Mouse (Mus musculus) forebrain, embryonic 15.5 days (tissue): Measurements from ENCODE around the gene Mfap5. TPM values are rescaled to one million over a fixed set of nuclear protein-coding genes. Genes with fewer than 3 reads are reported as not detected.
A peak's percentile ranks its signal among the peaks of the same experiment; 100 is the strongest.
"Not testable (repeated sequence)": the region's sequence is repeated elsewhere in the genome, so short reads cannot be mapped to it uniquely, and the experiment has no call there.

ENCODE experiments used
- ATAC-seq: fragments of 200-750 bp; cut with Nextera tagmentation; replicated peaks from 2 replicates; pipeline ENCODE4 v1.8.0; 2017; ENCODE audit warnings: mild to moderate bottlenecking, moderate TSS enrichment, moderate library complexity
- H3K27ac ChIP-seq: fragments of 300-500 bp; sonication (generic); replicated peaks from 2 replicates; pipeline ENCODE4 v1.5.1; 2015; ENCODE audit warnings: mild to moderate bottlenecking, inconsistent platforms
- H3K27me3 ChIP-seq: fragments of 300-500 bp; sonication (generic); 2 replicates; pipeline ENCODE4 v1.6.1; 2015; ENCODE audit warnings: inconsistent platforms
- H3K36me3 ChIP-seq: fragments of 300-500 bp; sonication (generic); 2 replicates; pipeline ENCODE4 v1.6.1; 2015; ENCODE audit warnings: mild to moderate bottlenecking, inconsistent platforms
- H3K4me1 ChIP-seq: fragments of 300-500 bp; sonication (generic); 2 replicates; pipeline ENCODE4 v1.6.1; 2015; ENCODE audit warnings: inconsistent platforms
- H3K4me2 ChIP-seq: fragments of 300-500 bp; sonication (generic); replicated peaks from 2 replicates; pipeline ENCODE4 v1.6.1; 2015; ENCODE audit warnings: mild to moderate bottlenecking, inconsistent platforms
- H3K4me3 ChIP-seq: fragments of 300-500 bp; sonication (generic); 2 replicates; pipeline ENCODE4 v1.5.1; 2015; ENCODE audit warnings: mild to moderate bottlenecking, inconsistent platforms
- H3K9ac ChIP-seq: fragments of 300-500 bp; sonication (generic); replicated peaks from 2 replicates; pipeline ENCODE4 v1.6.1; 2015; ENCODE audit warnings: mild to moderate bottlenecking, inconsistent platforms
- H3K9me3 ChIP-seq: fragments of 300-500 bp; sonication (generic); 2 replicates; pipeline ENCODE4 v1.6.1; 2016; ENCODE audit warnings: inconsistent platforms
- WGBS: fragments of 180-500 bp; shearing (Covaris S2); methylation state at CpG from one replicate; pipeline ENCODE4 v1.1.7; 2015; ENCODE audit warnings: mixed read lengths; 5-methylcytosine and 5-hydroxymethylcytosine counted together
- polyA plus RNA-seq: library from polyadenylated mRNA; unstranded; fragments of >200 nt; fragmentation: Nextera tagmentation; extraction: Ambion mirVana; gene quantifications from 2 replicates; pipeline ENCODE4 v1.2.1, GENCODE M21; 2015

Gene Mfap5
- polyA plus RNA-seq, 1 experiment from 2014 or later: 1.8 TPM

- no peak for ATAC-seq
- no peaks in the 10 kb centered on the region for H3K36me3 ChIP-seq
- H3K9ac ChIP-seq: no peak overlapping the region
- H3K4me1 ChIP-seq: peaks cover 44% of the 10 kb centered on the region
- H3K4me2 ChIP-seq: no peak overlapping the region
- H3K4me3 ChIP-seq: no peak overlapping the region
- 24% methylated on average over 6 of the region's 6 CpGs for WGBS
- H3K27ac ChIP-seq: no peak overlapping the region
- no peaks in the 10 kb centered on the region for H3K9me3 ChIP-seq
- no peaks in the 10 kb centered on the region for H3K27me3 ChIP-seq
Measured at GRCm38 (mm10) chr6:122492479-122492878, 13.2 kb upstream of the Mfap5 start.

- H3K4me1 ChIP-seq: peaks cover 44% of the 10 kb centered on the region
- 17% methylated on average over 6 of the region's 6 CpGs for WGBS
- H3K27ac ChIP-seq: peak overlapping the region; percentile 84; the same call in 1 of the 2 replicates
- no peaks in the 10 kb centered on the region for H3K9me3 ChIP-seq
- no peaks in the 10 kb centered on the region for H3K27me3 ChIP-seq
- no peaks in the 10 kb centered on the region for H3K36me3 ChIP-seq
- ATAC-seq: no peak
- H3K4me3 ChIP-seq: no peak overlapping the region
- no peak overlapping the region for H3K4me2 ChIP-seq
- H3K9ac ChIP-seq: 0 out of 2 replicates have a peak overlapping the region, but pooled peaks have one; percentile 2
Measured at GRCm38 (mm10) chr6:122493799-122494472, 11.7 kb upstream of the Mfap5 start.

GRCm38 (mm10) chr6:122495082-122495881 is 10.4 kb upstream of the Mfap5 start:
- peak overlapping the region; percentile 17 for H3K4me3 ChIP-seq
- H3K4me1 ChIP-seq: peaks cover 44% of the 10 kb centered on the region
- peak overlapping the region; percentile 45 for H3K9ac ChIP-seq
- H3K9me3 ChIP-seq: no peaks in the 10 kb centered on the region
- H3K4me2 ChIP-seq: peak overlapping the region; percentile 39
- 4% methylated on average over 21 of the region's 21 CpGs for WGBS
- no peaks in the 10 kb centered on the region for H3K36me3 ChIP-seq
- H3K27ac ChIP-seq: peak overlapping the region; percentile 84
- no peaks in the 10 kb centered on the region for H3K27me3 ChIP-seq
- peak; percentile 78 for ATAC-seq

DNA sequence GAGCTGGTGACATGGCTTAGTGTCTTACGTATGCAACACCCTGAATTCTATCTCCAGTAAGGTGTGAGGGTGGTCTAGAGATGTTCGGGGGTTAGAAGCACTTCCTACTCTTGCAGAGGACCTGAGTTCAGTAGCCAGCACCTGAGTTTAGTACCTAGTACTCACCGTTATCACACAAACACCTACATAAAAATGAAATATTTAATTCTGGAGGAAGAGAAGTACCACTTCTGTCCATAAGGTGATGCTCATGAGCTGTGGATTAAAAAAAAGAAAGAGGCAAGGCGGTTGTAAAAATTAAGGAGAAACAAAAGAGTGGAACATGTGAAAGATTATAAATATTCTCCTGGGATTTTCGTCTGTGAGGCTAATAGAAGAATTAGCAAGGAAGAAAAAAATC is 9.1 kb upstream of the Mfap5 start:
- WGBS: 31% methylated on average over 5 of the region's 5 CpGs
- peaks cover 38% of the 10 kb centered on the region for H3K4me1 ChIP-seq
- H3K27me3 ChIP-seq: no peaks in the 10 kb centered on the region
- no peak overlapping the region for H3K4me3 ChIP-seq
- H3K36me3 ChIP-seq: no peaks in the 10 kb centered on the region
- peak overlapping the region; percentile 84 for H3K27ac ChIP-seq
- ATAC-seq: peak; percentile 7; the same call in 1 of the 2 replicates
- H3K9me3 ChIP-seq: no peaks in the 10 kb centered on the region
- no peak overlapping the region for H3K4me2 ChIP-seq
- H3K9ac ChIP-seq: no peak overlapping the region

- peaks cover 32% of the 10 kb centered on the region for H3K4me1 ChIP-seq
Measured at GRCm38 (mm10) chr6:122498661-122499060, 7.0 kb upstream of the Mfap5 start, which contains the start of gene Rimklb. Gene Rimklb, minus strand, starts transcription at chr6:122498761.

GRCm38 (mm10) chr6:122505041-122505440 is 604 bp upstream of the Mfap5 start:
- Histone ChIP-seq H3K27ac (no peak overlapping the region), H3K4me3 (no peak overlapping the region), H3K27me3 (no peaks in the 10 kb centered on the region), H3K4me1 (no peaks in the 10 kb centered on the region), H3K9ac (no peak overlapping the region), H3K9me3 (no peaks in the 10 kb centered on the region), H3K4me2 (no peak overlapping the region), H3K36me3 (no peaks in the 10 kb centered on the region)
- ATAC-seq: no peak
- 73% methylated on average over 4 of the region's 4 CpGs for WGBS

More at GRCm38 (mm10) chr6:122498661-122499060, 7.0 kb upstream of the Mfap5 start, which contains the start of gene Rimklb:
- Histone ChIP-seq H3K4me2 (no peak within 1 kb of the TSS), H3K9ac (no peak within 1 kb of the TSS), H3K9me3 (no peaks in the 10 kb centered on the region), H3K27ac (no peak within 1 kb of the TSS), H3K36me3 (no peaks in the 10 kb centered on the region), H3K4me3 (no peak within 1 kb of the TSS), H3K27me3 (no peaks in the 10 kb centered on the region)
- ATAC-seq: no peak
- WGBS: 72% methylated on average over 5 of the region's 5 CpGs

- H3K9me3 ChIP-seq: no peaks in the 10 kb centered on the region
- no peak overlapping the region for H3K4me3 ChIP-seq
- no peaks in the 10 kb centered on the region for H3K4me1 ChIP-seq
- no peak overlapping the region for H3K9ac ChIP-seq
- no peak overlapping the region for H3K4me2 ChIP-seq
- no peak overlapping the region for H3K27ac ChIP-seq
- no peak for ATAC-seq
- 89% methylated on average over 8 of the region's 8 CpGs for WGBS
- H3K36me3 ChIP-seq: no peaks in the 10 kb centered on the region
- H3K27me3 ChIP-seq: no peaks in the 10 kb centered on the region
Measured at GRCm38 (mm10) chr6:122508494-122508893, 2.8 kb downstream of the Mfap5 start.

DNA sequence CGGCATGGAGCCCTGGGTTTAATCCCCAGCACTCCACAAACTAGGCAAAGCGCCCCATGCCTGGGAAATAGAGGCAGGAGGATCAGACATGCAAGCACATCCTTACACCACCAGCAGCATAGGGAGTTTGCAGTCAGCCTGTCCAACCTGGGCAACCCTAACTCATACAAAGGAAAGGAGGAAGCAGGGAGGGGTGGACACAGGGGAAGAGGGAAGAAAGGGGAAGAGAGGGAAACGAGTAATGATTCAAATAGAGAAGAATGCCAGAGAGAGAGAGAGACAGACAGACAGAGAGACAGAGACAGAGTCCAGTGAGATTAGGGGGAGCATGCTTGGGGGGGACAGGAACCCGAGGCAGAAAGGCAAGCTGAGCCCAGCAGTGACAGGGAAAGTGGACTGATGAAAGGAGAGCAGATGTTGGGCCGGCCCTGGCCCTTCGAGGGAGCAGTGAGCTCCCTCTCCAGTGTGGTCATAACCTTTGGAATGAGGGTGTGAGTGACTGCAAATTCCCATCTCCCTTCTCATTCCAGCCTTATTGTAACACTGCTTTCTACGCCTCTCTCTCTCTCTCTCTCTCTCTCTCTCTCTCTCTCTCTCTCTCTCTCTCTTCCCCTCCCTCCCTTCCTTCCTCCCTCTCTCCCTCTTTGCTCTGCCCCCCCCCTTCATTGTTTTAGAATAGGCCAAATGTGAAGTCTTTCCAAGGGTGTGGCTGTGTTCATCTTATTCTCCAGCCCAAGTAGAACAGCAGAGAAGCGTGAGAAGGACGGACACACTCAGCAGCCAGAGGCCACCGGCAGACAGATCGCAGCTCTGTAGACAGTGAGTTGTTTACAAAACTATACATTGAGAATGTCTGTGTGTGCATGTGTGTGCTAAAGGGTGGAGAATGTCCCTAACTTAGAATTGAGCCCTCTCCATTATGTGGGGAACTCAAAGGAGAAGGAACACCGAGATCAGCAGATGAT is 7.6 kb downstream of the Mfap5 start:
- Histone ChIP-seq H3K36me3 (no peaks in the 10 kb centered on the region), H3K4me1 (no peaks in the 10 kb centered on the region), H3K27me3 (no peaks in the 10 kb centered on the region), H3K27ac (no peak overlapping the region), H3K4me2 (no peak overlapping the region), H3K9ac (no peak overlapping the region), H3K4me3 (no peak overlapping the region), H3K9me3 (no peaks in the 10 kb centered on the region)
- WGBS: 76% methylated on average over 12 of the region's 12 CpGs
- ATAC-seq: no peak

- no peak overlapping the region for H3K4me2 ChIP-seq
- H3K27ac ChIP-seq: no peak overlapping the region
- H3K27me3 ChIP-seq: no peaks in the 10 kb centered on the region
- H3K4me3 ChIP-seq: no peak overlapping the region
- H3K36me3 ChIP-seq: no peaks in the 10 kb centered on the region
- no peaks in the 10 kb centered on the region for H3K9me3 ChIP-seq
- no peak overlapping the region for H3K9ac ChIP-seq
- no peak for ATAC-seq
- 80% methylated on average over 3 of the region's 3 CpGs for WGBS
- H3K4me1 ChIP-seq: no peaks in the 10 kb centered on the region
Measured at GRCm38 (mm10) chr6:122514312-122514711, 8.7 kb downstream of the Mfap5 start.

GRCm38 (mm10) chr6:122515762-122516161 is 10.1 kb downstream of the Mfap5 start:
- WGBS: 93% methylated on average over 2 of the region's 2 CpGs
- not testable (repeated sequence) for H3K4me2 ChIP-seq, H3K4me3 ChIP-seq, H3K27ac ChIP-seq, H3K4me1 ChIP-seq, H3K9ac ChIP-seq, ATAC-seq, H3K36me3 ChIP-seq, H3K9me3 ChIP-seq, H3K27me3 ChIP-seq

- no peak overlapping the region for H3K4me3 ChIP-seq
- no peak overlapping the region for H3K27ac ChIP-seq
- H3K4me2 ChIP-seq: no peak overlapping the region
- no peak overlapping the region for H3K9ac ChIP-seq
- 89% methylated on average over 1 of the region's 1 CpGs for WGBS
- H3K9me3 ChIP-seq: no peaks in the 10 kb centered on the region
- no peaks in the 10 kb centered on the region for H3K4me1 ChIP-seq
- no peaks in the 10 kb centered on the region for H3K27me3 ChIP-seq
- no peak for ATAC-seq
- no peaks in the 10 kb centered on the region for H3K36me3 ChIP-seq
Measured at GRCm38 (mm10) chr6:122517668-122518067, 12.0 kb downstream of the Mfap5 start.
